Mouse (Mus musculus) MEL (cell line): Measurements from ENCODE around the gene Adh6b. TPM values are rescaled to one million over a fixed set of nuclear protein-coding genes. Genes with fewer than 3 reads are reported as not detected.

Experiments used
- DNase-seq: peaks from one replicate; pipeline ENCODE4 v3.0.0; 2011; ENCODE audit warnings: low read depth, low spot score
- H3K27ac ChIP-seq: 2 replicates; pipeline ENCODE4 v1.5.1; 2012; ENCODE audit warnings: low read depth, mild to moderate bottlenecking, control low read depth, low read length, moderate library complexity; ENCODE audit not compliant: control insufficient read depth
- H3K27me3 ChIP-seq, 2 experiments: fragments of 150-350 bp in 1 of 2; sonication (generic) in 1 of 2; 2 replicates each; pipeline ENCODE4 v1.6.1; 2012; ENCODE audit warnings: low read length in 2 of 2, mild to moderate bottlenecking in 2 of 2, improper control_type of control experiment in 1 of 2, moderate library complexity in 1 of 2; ENCODE audit not compliant: insufficient read depth in 2 of 2, control insufficient read depth in 1 of 2
- H3K36me3 ChIP-seq, 2 experiments: 2 replicates each; pipeline ENCODE4 v1.6.1; 2012 to 2014; ENCODE audit warnings: low read length in 2 of 2, improper control_type of control experiment in 1 of 2, inconsistent platforms in 1 of 2, mild to moderate bottlenecking in 1 of 2; ENCODE audit not compliant: insufficient read depth in 2 of 2, control insufficient read depth in 1 of 2
- H3K4me1 ChIP-seq, 2 experiments: fragments of 150-350 bp in 1 of 2; sonication (generic) in 1 of 2; 2 replicates each; pipeline ENCODE4 v1.6.1; 2012; ENCODE audit warnings: low read length in 2 of 2, improper control_type of control experiment in 1 of 2, mild to moderate bottlenecking in 1 of 2; ENCODE audit not compliant: insufficient read depth in 2 of 2, control insufficient read depth in 1 of 2
- H3K4me3 ChIP-seq, 2 experiments: fragments of 150-350 bp in 1 of 2; sonication (generic) in 1 of 2; 2 replicates each; pipeline ENCODE4 v1.5.1; 2012; ENCODE audit warnings: low read depth in 2 of 2, low read length in 2 of 2, mild to moderate bottlenecking in 2 of 2, moderate library complexity in 2 of 2, control low read depth in 1 of 2, improper control_type of control experiment in 1 of 2; ENCODE audit not compliant: control insufficient read depth in 1 of 2, insufficient read depth in 1 of 2
- H3K79me2 ChIP-seq: 2 replicates; pipeline ENCODE4 v1.6.1; 2012; ENCODE audit warnings: mild to moderate bottlenecking, low read length, moderate library complexity; ENCODE audit not compliant: control insufficient read depth, poor library complexity, insufficient read depth
- H3K9ac ChIP-seq: 2 replicates; pipeline ENCODE4 v1.6.1; 2012; ENCODE audit warnings: low read depth, mild to moderate bottlenecking, control low read depth, low read length, moderate library complexity; ENCODE audit not compliant: control insufficient read depth, poor library complexity, severe bottlenecking
- H3K9me3 ChIP-seq: fragments of 150-350 bp; sonication (generic); replicated peaks from 2 replicates; pipeline ENCODE4 v1.6.1; 2012; ENCODE audit warnings: mild to moderate bottlenecking, low read length, improper control_type of control experiment, moderate library complexity; ENCODE audit not compliant: insufficient read depth
- CHD1 ChIP-seq: IDR thresholded peaks from 2 replicates; pipeline ENCODE4 v1.6.1; 2012; ENCODE audit warnings: low read depth, mild to moderate bottlenecking, inconsistent platforms, low read length, improper control_type of control experiment
- CTCF ChIP-seq, 3 experiments: IDR thresholded peaks in 2 of 3; conservative IDR thresholded peaks in 1 of 3; 2 replicates each; pipeline ENCODE4 v1.5.1; 2011 to 2012; ENCODE audit warnings: low read length in 3 of 3, low read depth in 2 of 3, mild to moderate bottlenecking in 2 of 3, improper control_type of control experiment in 1 of 3, inconsistent platforms in 1 of 3, mixed read lengths in 1 of 3, moderate library complexity in 1 of 3; ENCODE audit not compliant: control insufficient read depth in 1 of 3, insufficient read depth in 1 of 3, poor library complexity in 1 of 3, severe bottlenecking in 1 of 3
- E2F4 ChIP-seq: IDR thresholded peaks from 2 replicates; pipeline ENCODE4 v1.6.1; 2011; ENCODE audit warnings: low read depth, low read length, improper control_type of control experiment, borderline replicate concordance
- ELF1 ChIP-seq: IDR thresholded peaks from 2 replicates; pipeline ENCODE4 v1.6.1; 2014; ENCODE audit warnings: low read depth, mild to moderate bottlenecking, inconsistent platforms, low read length, improper control_type of control experiment, moderate library complexity
- EP300 ChIP-seq, 2 experiments: IDR thresholded peaks; 2 replicates each; pipeline ENCODE4 v1.6.1; 2011; ENCODE audit warnings: improper control_type of control experiment in 2 of 2, low read length in 2 of 2, low read depth in 1 of 2, mild to moderate bottlenecking in 1 of 2
- HCFC1 ChIP-seq: IDR thresholded peaks from 2 replicates; pipeline ENCODE4 v1.6.1; 2012; ENCODE audit warnings: low read depth, mild to moderate bottlenecking, inconsistent platforms, low read length, improper control_type of control experiment, moderate library complexity
- MAX ChIP-seq: IDR thresholded peaks from 2 replicates; pipeline ENCODE4 v1.6.1; 2011; ENCODE audit warnings: low read length, improper control_type of control experiment
- MAZ ChIP-seq: IDR thresholded peaks from 2 replicates; pipeline ENCODE4 v1.6.1; 2012; ENCODE audit warnings: low read depth, mild to moderate bottlenecking, inconsistent platforms, low read length, improper control_type of control experiment
- MEF2A ChIP-seq: IDR thresholded peaks from 2 replicates; pipeline ENCODE4 v1.6.1; 2014; ENCODE audit warnings: low read depth, mild to moderate bottlenecking, inconsistent platforms, low read length, improper control_type of control experiment; ENCODE audit not compliant: poor library complexity, insufficient replicate concordance, severe bottlenecking; ENCODE audit errors: extremely low read depth
- MXI1 ChIP-seq: IDR thresholded peaks from 2 replicates; pipeline ENCODE4 v1.6.1; 2011; ENCODE audit warnings: mild to moderate bottlenecking, low read depth, low read length, improper control_type of control experiment
- MYB ChIP-seq: IDR thresholded peaks from 2 replicates; pipeline ENCODE4 v1.6.1; 2011; ENCODE audit warnings: mild to moderate bottlenecking, low read depth, low read length, improper control_type of control experiment
- MYC ChIP-seq: IDR thresholded peaks from 2 replicates; pipeline ENCODE4 v1.6.1; 2011; ENCODE audit warnings: low read depth, mild to moderate bottlenecking, low read length, improper control_type of control experiment, moderate library complexity
- NELFE ChIP-seq: IDR thresholded peaks from 2 replicates; pipeline ENCODE4 v1.6.1; 2011; ENCODE audit warnings: low read depth, low read length, improper control_type of control experiment
- NRF1 ChIP-seq: IDR thresholded peaks from 2 replicates; pipeline ENCODE4 v1.6.1; 2014; ENCODE audit warnings: low read depth, mild to moderate bottlenecking, inconsistent platforms, low read length, improper control_type of control experiment, moderate library complexity; ENCODE audit not compliant: poor library complexity, insufficient read depth, severe bottlenecking
- POLR2A ChIP-seq, 2 experiments: IDR thresholded peaks; 2 replicates each; pipeline ENCODE4 v1.6.1; 2011 to 2012; ENCODE audit warnings: low read length in 2 of 2, mild to moderate bottlenecking in 2 of 2, control low read depth in 1 of 2, improper control_type of control experiment in 1 of 2, low read depth in 1 of 2, moderate library complexity in 1 of 2; ENCODE audit not compliant: control insufficient read depth in 1 of 2, insufficient read depth in 1 of 2, poor library complexity in 1 of 2
- POLR2AphosphoS2 ChIP-seq: IDR thresholded peaks from 2 replicates; pipeline ENCODE4 v1.6.1; 2011; ENCODE audit warnings: low read length, improper control_type of control experiment
- RCOR1 ChIP-seq: IDR thresholded peaks from 2 replicates; pipeline ENCODE4 v1.6.1; 2012; ENCODE audit warnings: low read depth, mild to moderate bottlenecking, inconsistent platforms, low read length, improper control_type of control experiment
- SMC3 ChIP-seq: IDR thresholded peaks from 2 replicates; pipeline ENCODE4 v1.6.1; 2011; ENCODE audit warnings: low read depth, low read length, improper control_type of control experiment
- TAL1 ChIP-seq: IDR thresholded peaks from 2 replicates; pipeline ENCODE4 v1.6.1; 2012; ENCODE audit warnings: mild to moderate bottlenecking, inconsistent platforms, low read length, moderate library complexity, mixed read lengths
- UBTF ChIP-seq: IDR thresholded peaks from 2 replicates; pipeline ENCODE4 v1.6.1; 2012; ENCODE audit warnings: low read depth, mild to moderate bottlenecking, inconsistent platforms, low read length, improper control_type of control experiment, moderate library complexity, borderline replicate concordance; ENCODE audit not compliant: insufficient read depth
- ZNF384 ChIP-seq: IDR thresholded peaks from 2 replicates; pipeline ENCODE4 v1.6.1; 2012; ENCODE audit warnings: low read depth, mild to moderate bottlenecking, inconsistent platforms, low read length, improper control_type of control experiment
- polyA plus RNA-seq, 2 experiments: library from polyadenylated mRNA; stranded (reverse) in 1 of 2; unstranded in 1 of 2; fragments of >175 nt in 1 of 2; fragments of >200 nt in 1 of 2; gene quantifications; 2 replicates each; pipeline versions ENCODE4 v1.2.1 to v1.2.4; 2012; ENCODE audit warnings: low replicate concordance in 2 of 2, low read depth in 1 of 2; ENCODE audit not compliant: insufficient read length in 2 of 2, insufficient read depth in 1 of 2, missing spikeins in 1 of 2
- total RNA-seq: library from RNA; depleted of rRNA; stranded (reverse); fragments of 300-350 nt; gene quantifications from 2 replicates; pipeline ENCODE4 v1.2.3, GENCODE M21; 2012

Gene Adh6b
- total and polyA plus RNA-seq, 3 experiments: not detected

DNA sequence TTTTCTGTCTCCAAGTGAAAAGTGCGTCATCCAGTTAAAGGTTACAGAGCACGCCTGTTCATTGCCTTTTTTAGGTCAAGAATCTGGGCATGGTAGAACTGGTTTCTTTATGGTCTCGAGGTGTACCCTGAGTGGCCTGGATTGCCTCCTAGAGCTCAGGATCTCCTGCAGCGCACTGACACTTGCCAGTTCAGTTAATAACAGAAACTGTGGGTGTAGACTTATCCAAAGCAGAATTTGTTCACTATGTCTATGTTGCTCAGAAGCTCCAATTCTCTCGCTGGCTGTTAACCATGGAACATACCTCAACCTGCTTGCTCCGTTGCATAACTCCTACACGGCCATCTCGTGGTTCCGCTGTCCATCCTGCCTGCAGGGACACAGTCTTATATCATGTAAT is 41.4 kb upstream of the Adh6b start:
- no peak overlapping the region for H3K27ac ChIP-seq
- no peak overlapping the region for H3K4me3 ChIP-seq
- H3K36me3 ChIP-seq: no peaks in the 10 kb centered on the region
- H3K4me1 ChIP-seq: no peaks in the 10 kb centered on the region
- no peaks in the 10 kb centered on the region for H3K79me2 ChIP-seq
- H3K27me3 ChIP-seq: peaks cover 2 to 5% of the 10 kb centered on the region in 2 experiments; a peak in 3 of 4 replicates
- no peak overlapping the region for H3K9ac ChIP-seq
- no peaks in the 10 kb centered on the region for H3K9me3 ChIP-seq
- TF ChIP-seq HCFC1 (no peak), MAX (no peak), UBTF (no peak), MYB (no peak)
- TF ChIP-seq, all 39 proteins: peak for 0
- DNase-seq: no peak

DNA sequence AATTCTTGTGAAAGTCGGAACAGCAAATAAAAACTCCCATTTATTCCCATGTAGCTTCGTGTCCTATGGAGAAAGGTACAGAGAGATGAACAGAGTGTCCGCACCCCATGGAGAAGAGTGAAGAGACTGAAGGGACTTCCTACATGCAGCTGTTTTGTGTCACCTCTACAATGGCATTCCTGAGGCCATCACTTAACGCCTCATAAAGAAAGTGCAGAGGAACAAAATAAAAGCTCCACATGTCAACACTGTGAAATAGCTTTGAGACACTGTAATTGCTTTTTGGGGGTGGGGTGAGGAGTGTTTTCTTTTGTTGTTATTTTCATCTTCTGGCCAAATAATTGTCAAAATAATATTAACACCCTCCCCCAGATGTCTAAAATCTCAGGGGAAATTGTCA is 38.9 kb upstream of the Adh6b start:
- no peak for DNase-seq
- H3K27ac ChIP-seq: no peak overlapping the region
- H3K36me3 ChIP-seq: no peaks in the 10 kb centered on the region
- peaks cover 2 to 5% of the 10 kb centered on the region in 2 experiments; a peak in 3 of 4 replicates for H3K27me3 ChIP-seq
- no peak overlapping the region for H3K9ac ChIP-seq
- H3K4me1 ChIP-seq: no peaks in the 10 kb centered on the region
- H3K79me2 ChIP-seq: no peaks in the 10 kb centered on the region
- H3K9me3 ChIP-seq: no peaks in the 10 kb centered on the region
- no peak for TF ChIP-seq MYC
- TF ChIP-seq MXI1: no peak
- TF ChIP-seq CTCF (IDR thresholded peaks at IDR 0.05 in 2 of 3, conservative IDR thresholded peaks at IDR 0.05 in 1 of 3; ENCODE audit: control insufficient read depth in 1 of 3, insufficient read depth in 1 of 3, low read depth in 2 of 3, low read length in 3 of 3, poor library complexity in 1 of 3, severe bottlenecking in 1 of 3): no peak
- TF ChIP-seq EP300 (IDR thresholded peaks at IDR 0.05; ENCODE audit: low read depth in 1 of 2, low read length in 2 of 2): no peak
- no peak for TF ChIP-seq NRF1
- no peak for TF ChIP-seq ELF1
- TF ChIP-seq E2F4: no peak
- TF ChIP-seq POLR2A (IDR thresholded peaks at IDR 0.05; ENCODE audit: control insufficient read depth in 1 of 2, insufficient read depth in 1 of 2, low read depth in 1 of 2, low read length in 2 of 2, poor library complexity in 1 of 2): no peak
- no peak for TF ChIP-seq MEF2A
- TF ChIP-seq RCOR1: no peak
- TF ChIP-seq UBTF: no peak
- no peak for TF ChIP-seq NELFE
- no peak for TF ChIP-seq SMC3
- no peak for TF ChIP-seq MAZ
- no peak for TF ChIP-seq CHD1
- TF ChIP-seq POLR2AphosphoS2: no peak
- no peak for TF ChIP-seq ZNF384
- TF ChIP-seq TAL1: no peak
- no peak overlapping the region for H3K4me3 ChIP-seq
